Mouse (Mus musculus): Measurements from ENCODE around the gene Ctnnal1.

Gene Ctnnal1

DNA sequence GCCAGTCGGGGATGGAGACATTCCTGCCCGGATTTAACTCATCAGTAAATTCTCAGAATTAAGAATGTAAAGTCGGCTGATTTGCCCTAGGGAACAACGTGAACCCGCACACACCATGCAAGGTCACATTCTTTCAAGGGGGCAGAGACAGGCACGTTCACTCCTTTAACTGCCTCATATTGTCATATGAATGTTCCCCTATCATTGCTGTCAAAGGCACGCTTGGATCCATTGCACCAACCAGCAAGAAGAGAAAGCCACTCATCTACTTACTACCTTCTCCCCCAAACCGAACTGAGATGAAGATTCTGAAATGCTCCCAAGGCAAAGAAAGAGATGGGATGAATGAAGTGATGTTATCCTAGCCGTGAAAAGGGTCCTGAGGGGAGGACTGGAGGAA, 6.3 kb downstream of the Ctnnal1 start:
- DNase-seq (ENCODE audit: low spot score), result no peak

DNA sequence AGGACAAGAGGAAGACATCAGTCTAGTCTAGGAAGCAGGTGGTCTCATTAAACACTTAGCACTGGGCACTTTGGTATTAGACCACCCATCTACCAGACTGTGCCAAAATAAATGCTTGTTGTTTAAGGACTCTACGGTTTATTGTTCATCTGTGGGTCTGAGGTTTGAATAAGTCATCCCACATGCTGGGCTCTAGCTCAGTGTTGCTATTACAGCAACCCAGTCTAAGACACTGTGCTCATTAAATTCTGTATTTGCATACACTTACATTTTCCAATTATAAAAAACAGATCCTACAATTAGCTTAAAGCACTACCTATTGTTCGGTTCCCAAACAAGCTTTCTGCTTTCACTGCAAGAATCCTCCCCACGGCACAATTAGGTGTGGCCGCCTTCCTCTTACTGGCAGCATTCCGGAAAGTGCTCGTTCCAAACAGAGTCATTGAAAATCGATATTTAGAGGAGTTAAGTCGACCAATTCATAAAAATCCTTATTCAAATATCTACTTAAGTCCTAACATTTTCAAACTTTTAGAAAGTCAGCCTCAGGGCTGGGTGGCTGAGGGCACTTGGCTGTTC, 8.5 kb downstream of the Ctnnal1 start:
- no peak for DNase-seq (ENCODE audit: low spot score)

DNA sequence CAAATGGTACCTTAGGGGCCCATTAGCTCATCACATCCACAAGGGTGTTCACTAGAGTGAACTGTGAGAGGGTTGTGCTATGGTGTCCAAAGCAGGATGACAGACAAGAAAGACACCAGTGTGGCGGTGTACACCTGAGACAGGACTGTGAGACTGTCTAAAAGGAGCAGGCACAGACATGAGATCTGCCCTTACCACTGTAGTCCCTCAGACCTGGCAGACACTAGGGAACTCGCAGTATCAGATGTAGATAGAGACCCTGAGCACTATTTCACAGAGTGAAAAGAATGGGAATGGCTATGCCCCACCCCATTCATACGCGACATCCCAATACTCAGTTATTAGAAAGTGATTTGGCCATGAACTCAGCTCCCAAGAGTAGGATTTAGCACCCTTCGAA, 9.1 kb downstream of the Ctnnal1 start:
- no peak for DNase-seq (ENCODE audit: low spot score)

DNA sequence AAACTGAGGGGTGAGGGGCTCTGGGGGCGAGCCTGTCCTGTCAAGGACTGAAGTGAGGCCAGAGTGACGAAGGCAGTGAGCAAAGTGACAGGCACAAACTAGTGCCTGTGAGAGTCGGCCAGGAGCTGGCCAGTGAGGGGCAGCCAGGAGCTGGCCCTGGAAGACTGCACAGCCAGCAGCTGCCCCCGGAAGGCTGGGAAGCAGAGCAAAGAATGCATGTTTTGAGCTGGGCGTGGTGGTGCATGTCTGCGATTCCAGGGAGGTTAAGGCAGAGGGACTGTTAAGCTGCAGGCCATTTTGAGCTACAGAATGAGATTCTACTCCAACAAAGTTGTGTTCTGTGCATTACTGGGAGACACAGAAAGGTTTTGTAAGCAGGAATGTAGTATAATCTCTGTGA, 14.3 kb downstream of the Ctnnal1 start:
- DNase-seq (ENCODE audit: low spot score), result no peak

DNA sequence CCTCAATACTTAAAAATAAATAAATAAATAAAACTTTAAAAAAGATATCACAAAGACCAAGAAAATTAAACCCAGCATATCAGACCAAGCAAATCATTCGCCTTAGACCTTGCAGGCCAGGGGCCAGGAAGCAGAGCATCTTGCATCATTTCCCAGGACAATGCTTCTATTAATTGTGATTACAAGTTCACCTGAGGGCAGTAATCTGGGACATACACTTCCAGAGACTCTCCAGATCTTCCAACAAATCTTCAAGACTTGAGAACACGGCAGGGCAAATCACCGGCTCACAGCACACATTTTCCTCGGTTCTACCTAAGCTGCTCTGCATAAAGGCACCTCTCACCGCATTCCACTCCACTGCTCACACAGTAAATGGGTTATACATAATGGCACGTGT, 16.9 kb downstream of the Ctnnal1 start:
- no peak for DNase-seq (ENCODE audit: low spot score)

DNA sequence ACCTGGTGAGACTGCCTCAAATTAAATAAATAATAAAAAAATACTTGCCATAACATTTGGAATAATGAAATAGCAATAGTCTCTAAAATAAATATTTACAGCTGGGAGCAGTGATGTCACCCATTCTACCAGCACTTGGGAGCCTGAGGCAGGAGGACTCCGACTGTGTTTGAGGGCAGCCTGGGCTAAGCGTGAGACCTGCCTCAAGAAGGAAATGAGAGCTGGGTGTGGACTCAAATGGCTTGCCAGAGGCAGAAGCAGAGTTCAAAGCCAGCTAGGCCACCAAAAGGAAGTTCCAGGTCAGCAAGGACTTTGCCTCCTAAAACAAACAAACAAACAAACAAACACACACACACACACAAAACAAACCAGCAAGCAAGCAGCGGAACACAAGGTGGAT, 17.6 kb downstream of the Ctnnal1 start:
- no peak for DNase-seq (ENCODE audit: low spot score)

DNA sequence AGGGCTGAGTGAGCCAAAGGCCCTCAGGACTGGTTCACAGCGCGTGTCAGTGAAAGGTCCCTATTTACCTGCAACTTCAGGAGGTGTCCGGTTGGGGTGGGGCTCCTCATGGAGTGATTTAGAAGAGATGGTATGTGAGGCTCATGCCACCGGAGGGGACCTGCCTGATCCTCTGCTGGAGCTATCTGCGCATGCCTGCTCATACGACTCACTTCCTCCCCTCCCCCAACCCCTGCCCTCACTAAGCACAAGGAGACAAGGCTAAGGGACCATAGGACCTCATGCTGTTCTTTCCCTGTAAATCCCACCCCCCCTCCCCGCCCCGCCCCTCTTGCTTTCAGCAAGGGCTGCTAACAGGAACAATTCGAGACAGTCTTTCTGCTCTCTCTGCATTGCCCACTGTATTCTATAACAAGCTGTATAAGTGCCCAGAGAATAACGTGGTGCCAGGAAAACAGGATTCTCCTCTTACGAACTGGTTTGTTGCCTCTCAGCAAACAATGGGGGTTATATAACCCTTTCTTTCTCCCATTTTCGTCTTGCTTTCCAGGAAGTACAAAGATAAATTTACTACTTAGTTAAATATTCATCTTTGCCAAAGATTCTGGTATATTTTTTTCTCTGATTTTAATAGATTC, 19.0 kb downstream of the Ctnnal1 start:
- no peak for DNase-seq (ENCODE audit: low spot score)

DNA sequence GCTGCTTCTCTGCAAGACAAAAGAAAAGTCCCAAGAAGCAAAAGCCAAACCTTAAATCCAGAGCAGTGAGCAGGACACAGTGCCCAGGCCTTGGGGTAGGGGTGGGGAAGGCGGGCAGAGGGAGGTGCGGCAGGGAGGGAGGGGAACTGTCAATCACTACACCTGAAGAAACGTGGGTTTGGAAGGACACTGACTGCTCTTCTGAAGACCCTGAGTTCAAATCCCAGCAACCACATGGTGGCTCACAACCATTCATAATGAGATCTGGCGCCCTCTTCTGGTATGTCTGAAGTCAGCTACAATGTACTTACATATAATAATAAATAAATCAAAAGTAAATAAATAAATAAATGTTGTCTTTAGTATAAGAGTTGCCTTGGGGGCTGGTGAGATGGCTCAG, 20.1 kb downstream of the Ctnnal1 start:
- no peak for DNase-seq (ENCODE audit: low spot score)

DNA sequence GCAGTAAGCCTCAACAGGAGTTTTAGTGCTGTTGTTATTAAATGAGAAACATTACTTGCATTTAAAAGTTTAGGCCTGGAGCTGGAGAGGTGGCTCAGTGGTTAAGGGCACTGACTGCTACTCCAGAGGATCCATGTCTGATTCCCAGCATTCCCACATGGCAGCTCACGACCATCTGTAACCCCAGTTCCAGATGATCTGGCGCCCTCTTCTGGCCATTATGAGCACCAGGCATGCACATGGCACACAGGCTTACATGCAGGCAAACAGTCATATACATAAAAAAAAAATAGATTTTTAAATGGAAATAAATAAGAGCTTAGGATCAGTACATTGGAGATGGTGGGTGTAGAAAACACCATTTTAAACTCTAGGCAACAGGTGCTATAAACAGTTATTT, 21.0 kb downstream of the Ctnnal1 start:
- DNase-seq (ENCODE audit: low spot score), result no peak

DNA sequence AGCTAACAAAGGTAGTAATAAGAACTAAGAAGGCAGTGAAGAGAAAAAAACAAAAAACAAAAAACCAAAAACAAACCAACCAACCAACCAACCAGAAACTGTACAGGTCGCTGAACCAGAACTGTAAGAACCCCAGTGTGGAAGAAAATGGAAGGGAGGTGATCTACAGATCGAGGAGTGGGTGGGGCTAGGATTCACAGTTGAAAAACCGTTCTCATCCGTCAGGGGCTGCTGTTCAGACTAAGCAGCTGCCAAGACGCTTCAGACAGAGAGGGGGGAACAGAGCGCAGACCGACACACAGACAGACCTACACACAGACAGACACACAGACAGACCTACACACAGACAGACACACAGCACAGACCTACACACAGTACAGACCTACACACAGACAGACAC, 22.5 kb downstream of the Ctnnal1 start:
- DNase-seq (ENCODE audit: low spot score), result no peak

DNA sequence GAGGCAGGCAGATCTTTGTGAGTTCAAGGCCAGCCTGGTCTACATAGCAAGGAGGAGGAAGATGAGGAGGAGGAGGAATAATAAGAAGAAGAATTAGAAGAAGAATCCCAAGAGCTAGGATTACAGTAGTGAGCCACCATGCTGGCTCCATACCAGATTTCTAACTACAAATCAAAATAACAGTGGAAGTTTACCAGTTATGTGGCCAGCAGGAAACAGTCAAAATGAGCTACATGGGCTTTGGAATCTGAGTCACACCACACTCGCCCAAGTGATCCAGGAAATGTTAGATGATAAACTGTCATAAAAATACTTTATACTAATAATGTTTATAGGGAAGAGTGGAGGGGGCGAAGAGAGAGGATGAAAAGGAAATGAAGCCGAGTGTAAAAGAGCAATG, 24.7 kb downstream of the Ctnnal1 start:
- no peak for DNase-seq (ENCODE audit: low spot score)

DNA sequence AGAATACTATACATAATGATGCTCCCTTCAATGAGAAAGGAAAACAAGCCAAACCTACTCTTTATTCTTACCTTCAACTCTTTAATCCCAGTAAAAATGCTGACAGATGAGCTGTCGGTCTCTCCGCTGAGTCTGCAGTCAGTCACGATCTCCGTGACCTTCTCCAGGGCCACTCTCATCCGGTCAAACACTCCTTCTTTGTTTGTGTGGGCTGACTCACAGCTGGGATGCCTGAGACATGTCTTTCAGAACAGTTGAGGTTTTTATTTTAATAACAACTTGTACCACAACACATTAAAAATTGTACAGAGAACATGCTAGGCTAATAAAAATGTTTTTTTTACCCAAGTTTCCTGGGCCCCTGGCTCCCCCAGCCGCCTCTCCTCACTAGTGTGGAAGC, 27.3 kb downstream of the Ctnnal1 start:
- DNase-seq (ENCODE audit: low spot score), result no peak

DNA sequence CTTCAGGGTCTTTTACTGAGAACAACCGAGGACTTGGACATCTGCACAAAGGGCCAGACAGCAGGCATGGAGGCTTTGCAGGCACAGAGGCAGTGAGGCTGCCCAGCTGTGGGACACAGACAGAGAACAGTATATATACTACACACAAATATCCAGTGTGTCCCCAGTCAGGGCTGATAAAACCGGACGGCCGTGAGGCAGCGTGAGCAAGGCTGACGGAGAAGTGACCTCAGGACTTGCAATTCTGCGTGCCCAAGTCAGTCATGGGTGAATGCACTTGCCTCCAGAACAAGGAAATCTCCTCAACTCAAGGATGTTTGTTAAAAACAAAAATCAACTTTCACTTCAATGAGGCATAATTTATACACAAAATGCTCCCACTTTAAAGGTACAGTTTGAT, 33.0 kb downstream of the Ctnnal1 start:
- no peak for DNase-seq (ENCODE audit: low spot score)

DNA sequence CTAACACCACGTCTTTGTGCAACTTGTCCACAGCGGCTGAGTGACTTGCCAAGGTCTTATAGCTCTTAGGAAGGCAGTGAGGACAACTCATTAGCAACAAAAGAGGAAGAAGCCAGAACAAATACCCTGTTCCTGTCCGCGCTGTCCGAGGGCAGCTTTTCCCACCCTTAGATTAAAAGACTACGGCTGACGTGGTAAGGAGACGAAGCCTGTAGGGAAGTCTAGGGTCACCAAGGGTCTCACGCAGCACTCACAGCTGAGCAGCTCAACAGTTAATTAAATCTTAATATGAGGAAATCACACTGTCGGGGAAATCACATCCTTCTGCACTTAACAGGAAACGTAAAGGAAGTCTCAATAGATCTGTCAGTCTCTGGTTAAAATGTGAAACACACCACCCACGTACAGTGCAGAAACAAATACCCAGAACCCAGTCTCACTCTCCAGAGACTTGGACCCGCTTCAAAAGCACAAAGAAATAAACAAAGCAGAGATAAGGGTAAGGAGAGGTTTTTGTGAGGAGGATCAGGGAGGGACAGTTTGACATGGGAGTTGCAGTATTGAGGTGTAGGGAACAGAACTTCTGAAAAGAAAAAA, 33.9 kb downstream of the Ctnnal1 start:
- DNase-seq (ENCODE audit: low spot score), result no peak

DNA sequence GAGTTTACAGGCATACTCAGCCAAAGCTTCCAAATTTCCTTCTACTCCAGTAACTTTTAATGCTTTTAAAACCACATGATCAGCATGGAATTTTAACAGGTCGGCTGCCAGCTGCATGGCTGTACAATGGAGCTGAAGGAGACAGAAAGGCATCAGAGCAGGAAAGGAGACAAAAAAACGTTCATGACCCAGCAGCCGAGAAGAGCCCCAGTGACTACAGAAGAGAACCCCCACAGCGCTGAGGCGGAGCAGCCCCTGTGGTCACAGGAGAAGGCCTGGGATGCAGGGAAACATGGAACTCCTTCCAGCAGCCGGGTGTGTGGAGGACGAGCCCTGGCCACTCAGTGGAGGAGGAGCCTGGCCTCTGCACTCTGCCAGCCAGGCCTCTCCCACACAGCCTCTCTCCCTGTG, 35.5 kb downstream of the Ctnnal1 start:
- no peak for DNase-seq (ENCODE audit: low spot score)

DNA sequence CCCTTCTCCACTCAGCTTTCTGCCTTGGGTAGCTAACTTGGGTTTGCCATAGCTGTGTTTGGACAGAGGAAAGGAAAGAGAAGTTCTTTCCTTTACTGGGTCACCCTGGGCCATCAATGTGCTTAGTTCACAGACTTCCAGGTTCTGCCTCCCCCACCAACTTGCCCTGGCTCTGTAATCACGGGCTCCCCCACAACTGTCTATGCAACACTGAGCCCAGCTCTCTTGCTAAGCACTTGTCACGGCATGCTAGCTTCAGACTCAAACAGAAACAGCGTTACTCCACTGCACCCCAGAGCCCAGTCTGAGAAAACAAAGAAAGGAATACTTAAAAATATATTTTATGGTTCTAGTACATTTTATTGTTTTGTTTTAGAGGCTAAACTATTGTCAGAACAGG, 36.1 kb downstream of the Ctnnal1 start:
- DNase-seq (ENCODE audit: low spot score), result no peak

DNA sequence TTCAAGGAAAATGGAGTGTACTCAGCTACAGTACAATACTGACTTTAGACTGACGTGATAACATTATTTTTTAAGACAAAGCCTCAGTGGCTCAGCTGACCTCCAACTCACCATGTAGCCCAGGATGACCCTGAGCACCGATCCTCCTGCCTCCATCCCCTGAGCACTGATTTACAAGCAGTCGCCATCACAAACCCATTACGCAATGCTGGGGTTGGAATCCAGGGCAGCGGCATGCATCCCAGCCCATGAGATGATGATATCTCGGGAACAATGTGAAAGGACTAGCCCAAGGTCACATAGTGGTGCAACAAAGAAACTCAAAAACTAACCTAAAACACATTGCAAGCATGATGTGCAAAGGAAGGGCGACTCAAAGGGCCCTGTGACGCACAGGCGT, 40.8 kb downstream of the Ctnnal1 start:
- DNase-seq (ENCODE audit: low spot score), result no peak

DNA sequence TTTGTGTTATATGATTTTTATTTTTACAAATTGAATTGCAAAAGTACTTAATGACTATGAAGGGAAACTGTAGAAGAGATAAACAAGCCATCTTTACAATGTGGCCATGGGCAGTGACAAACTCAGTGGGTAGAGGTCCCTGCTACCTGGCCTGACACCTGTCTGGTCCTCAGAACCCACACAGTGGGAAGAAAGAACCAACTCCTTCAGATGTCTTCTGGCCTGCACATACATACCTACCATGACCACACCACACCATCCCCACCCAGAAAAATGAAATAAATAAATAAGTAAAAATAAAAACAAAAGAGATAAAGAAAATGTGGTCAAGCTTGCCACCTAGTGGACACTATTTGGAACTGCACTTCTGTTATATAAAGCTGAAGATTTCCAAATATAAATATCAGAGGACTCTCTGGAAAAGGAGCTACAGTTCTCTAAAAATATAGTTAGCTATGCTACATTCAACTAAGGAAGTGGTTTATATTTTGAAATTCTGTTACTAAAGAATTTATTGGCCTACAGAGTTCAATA, 44.9 kb downstream of the Ctnnal1 start:
- DNase-seq (ENCODE audit: low spot score), result no peak

DNA sequence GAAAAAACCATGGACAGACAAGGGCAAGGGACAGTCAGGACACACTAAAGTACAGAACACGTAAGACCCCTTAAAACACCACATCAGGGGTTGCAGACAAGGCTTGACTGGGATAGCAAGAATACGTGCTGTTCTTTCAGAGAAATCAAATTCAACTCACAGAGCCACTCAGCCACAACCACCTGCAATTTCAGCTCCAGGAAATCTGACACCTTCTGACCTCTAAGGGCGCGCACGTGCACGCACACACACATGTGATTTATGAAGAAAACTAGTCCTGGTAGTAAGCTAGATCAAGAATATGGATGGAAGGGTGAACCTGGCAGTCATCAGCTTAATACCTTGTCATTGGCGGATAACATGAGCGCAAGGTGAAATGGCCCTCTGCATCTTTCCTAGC, 49.9 kb downstream of the Ctnnal1 start:
- DNase-seq (ENCODE audit: low spot score), result no peak

DNA sequence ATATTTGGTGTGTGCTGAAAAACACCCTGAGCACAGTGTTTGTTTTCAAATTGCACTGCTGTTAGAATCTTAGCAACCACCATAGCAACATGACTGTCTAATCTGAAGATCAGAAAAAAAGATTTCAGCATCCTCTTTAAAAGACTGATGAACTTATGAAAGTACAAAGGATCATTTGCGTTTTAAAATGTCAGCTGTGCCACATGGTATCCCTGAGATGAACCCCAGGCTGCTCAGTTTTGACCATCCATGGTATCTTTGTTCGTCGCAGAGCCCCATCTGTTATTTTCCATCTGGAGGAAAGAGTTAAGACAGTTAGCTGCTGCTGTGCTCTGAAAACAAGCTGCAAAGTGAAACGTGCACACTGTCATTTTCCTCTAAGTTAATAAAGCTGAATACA, 52.9 kb downstream of the Ctnnal1 start:
- DNase-seq (ENCODE audit: low spot score), result no peak

DNA sequence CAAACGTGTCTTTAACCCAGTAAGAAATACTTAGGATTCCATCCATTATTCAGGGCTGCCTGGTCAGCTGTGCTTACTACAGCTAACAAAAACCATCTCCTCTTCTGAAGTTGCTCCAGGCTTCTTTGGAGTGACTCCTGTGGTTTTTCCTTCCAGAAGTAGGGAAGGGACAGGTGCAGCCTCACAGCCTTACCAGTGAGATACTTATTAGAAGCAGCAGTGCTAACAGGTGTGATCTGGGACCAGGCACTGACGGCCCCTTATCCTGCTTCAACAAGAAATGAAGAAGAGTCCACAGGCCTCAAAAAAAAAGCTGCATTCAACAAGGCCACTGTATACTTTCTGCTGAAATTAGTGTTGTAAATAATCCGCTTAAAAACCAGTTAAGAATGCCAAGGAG, 53.3 kb downstream of the Ctnnal1 start:
- no peak for DNase-seq (ENCODE audit: low spot score)

DNA sequence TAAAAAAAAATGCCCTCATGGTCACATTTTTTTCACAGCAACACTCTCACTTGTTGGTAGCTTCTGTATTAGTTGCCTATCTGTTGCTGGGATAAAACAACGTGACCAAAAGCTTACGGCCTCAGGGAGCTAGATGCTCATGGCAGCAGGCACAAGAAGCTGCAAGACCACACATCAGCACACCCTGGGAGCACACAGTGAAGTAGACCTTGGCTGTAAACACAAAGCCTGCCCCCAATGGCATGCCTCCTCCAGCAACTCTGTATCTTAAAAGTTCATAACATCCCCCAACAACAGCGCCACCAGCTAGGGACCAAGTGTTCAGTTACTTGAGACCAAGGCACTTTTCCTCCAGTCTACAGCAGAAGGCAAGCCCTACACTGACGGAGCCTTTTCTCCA, 55.9 kb downstream of the Ctnnal1 start:
- DNase-seq (ENCODE audit: low spot score), result no peak

DNA sequence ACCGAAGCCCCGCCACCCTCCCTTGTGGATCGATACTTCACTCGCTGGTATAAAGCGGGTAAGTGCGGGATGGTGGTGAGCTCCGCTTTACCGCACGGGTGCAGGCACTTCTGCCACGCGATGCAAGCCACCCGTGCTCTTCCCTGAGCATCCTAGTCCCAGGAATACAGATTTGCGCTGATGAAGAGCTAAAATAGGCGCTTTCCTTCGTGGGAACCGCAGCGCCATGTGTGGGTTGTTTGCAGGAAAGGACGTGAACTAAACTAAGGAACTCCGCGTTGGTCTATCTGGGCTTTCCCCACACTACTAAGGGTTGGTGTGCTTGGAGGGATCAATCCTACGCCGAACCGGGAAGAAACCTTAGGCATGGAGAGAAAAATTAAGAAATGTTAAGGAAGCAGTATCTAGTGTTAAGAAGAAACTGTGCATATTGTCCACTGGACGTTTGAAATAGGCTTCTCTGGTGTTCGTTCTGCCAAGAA, 62.3 kb downstream of the Ctnnal1 start:
- no peak for DNase-seq (ENCODE audit: low spot score)

Data from MN1 (cell line).